9 mouse cellular contexts compared by ENCODE assay signal in genomic region chr11:114588554-114588953, GRCm38 (mm10).
"Had no signal": no experiment of that assay in that cellular context is flagged by ENCODE, and none has a peak within 500 bp of the region (broad histone marks: within the 10 kb centered on the region; RNA-seq: fewer than 3 reads in every experiment).

No protein-coding gene starts in this region.

- DNase-seq: lung, adult 18-20 months; lung, embryonic 14.5 days; lung, postnatal 10 days; lung, postnatal 4 days; midbrain, embryonic 14.5 days; right cerebral cortex, postnatal 14 days; thymus, adult 2 months; thymus, postnatal 25 days; thymus, postnatal 4 days had no signal
